Mouse (Mus musculus): Measurements from ENCODE around the gene Osbp2.

- no peak for TF ChIP-seq GATA1 (IDR thresholded peaks at IDR 0.05; ENCODE audit: borderline replicate concordance, low read length)
- no peak for TF ChIP-seq FLI1 (IDR thresholded peaks at IDR 0.05; ENCODE audit: low read length)
These were observed 140.8 kb downstream of the Osbp2 start for GRCm38 (mm10) chr11:3722861-3723260.
